Mouse (Mus musculus) kidney, postnatal 36 days (tissue): ENCODE data around the gene Cd99l2.
"Not testable (repeated sequence)": the region's sequence is repeated elsewhere in the genome, so short reads cannot be mapped to it uniquely, and the experiment has no call there.

Experiments used
- DNase-seq, 2 experiments: peaks; one replicate each; pipeline ENCODE4 v3.0.0; 2021 to 2022; ENCODE audit warnings: mixed read lengths in 2 of 2

The Cd99l2 gene

GRCm38 (mm10) chrX:71492634-71493278 lies at the start of gene Cd99l2:
Gene Cd99l2 (minus strand): TSS chrX:71492849.
- DNase-seq: peak; percentile 89 to 94

- DNase-seq: peak; percentile 73 to 76
These were observed 48.3 kb upstream of the Cd99l2 start for GRCm38 (mm10) chrX:71540821-71541510.

- DNase-seq: no peak
These were observed 45.1 kb upstream of the Cd99l2 start for GRCm38 (mm10) chrX:71537791-71538190.

- DNase-seq: peak in 1 of 2 experiments; percentile 16
These were observed 41.5 kb upstream of the Cd99l2 start for GRCm38 (mm10) chrX:71534102-71534501.

GRCm38 (mm10) chrX:71532635-71533034 lies 40.0 kb upstream of the Cd99l2 start:
- peak in 1 of 2 experiments; percentile 55 for DNase-seq

GRCm38 (mm10) chrX:71528646-71529045 lies 36.0 kb upstream of the Cd99l2 start:
- peak; percentile 7 to 41 for DNase-seq

- DNase-seq: no peak
These were observed 35.5 kb upstream of the Cd99l2 start for GRCm38 (mm10) chrX:71528150-71528549.

- no peak for DNase-seq
These were observed 34.8 kb upstream of the Cd99l2 start for GRCm38 (mm10) chrX:71527461-71527860.

GRCm38 (mm10) chrX:71525593-71526299 lies 33.1 kb upstream of the Cd99l2 start:
- no peak for DNase-seq

- no peak for DNase-seq
These were observed 31.7 kb upstream of the Cd99l2 start for GRCm38 (mm10) chrX:71524310-71524709.

- DNase-seq: no peak
These were observed 30.2 kb upstream of the Cd99l2 start for GRCm38 (mm10) chrX:71522889-71523288.

GRCm38 (mm10) chrX:71519252-71519651 lies 26.6 kb upstream of the Cd99l2 start:
- DNase-seq: no peak

- DNase-seq: not testable (repeated sequence)
These were observed 13.9 kb upstream of the Cd99l2 start for GRCm38 (mm10) chrX:71506591-71506990.

- DNase-seq: peak; percentile 22 to 55
These were observed 619 bp upstream of the Cd99l2 start for GRCm38 (mm10) chrX:71493279-71493656.

GRCm38 (mm10) chrX:71491931-71492633 lies 567 bp downstream of the Cd99l2 start:
- no peak for DNase-seq

- DNase-seq: no peak
These were observed 3.3 kb downstream of the Cd99l2 start for GRCm38 (mm10) chrX:71489353-71489752.

- no peak for DNase-seq
These were observed 10.4 kb downstream of the Cd99l2 start for GRCm38 (mm10) chrX:71482244-71482643.

GRCm38 (mm10) chrX:71475992-71476391 lies 16.7 kb downstream of the Cd99l2 start:
- no peak for DNase-seq

GRCm38 (mm10) chrX:71475497-71475896 lies 17.2 kb downstream of the Cd99l2 start:
- DNase-seq: no peak

- DNase-seq: no peak
These were observed 17.6 kb downstream of the Cd99l2 start for GRCm38 (mm10) chrX:71475084-71475483.

GRCm38 (mm10) chrX:71474296-71474956 lies 18.2 kb downstream of the Cd99l2 start:
- DNase-seq: no peak

GRCm38 (mm10) chrX:71468639-71469295 lies 23.9 kb downstream of the Cd99l2 start:
- no peak for DNase-seq
